Mouse (Mus musculus) MEL (cell line): ENCODE measurements around the gene S100a4. TPM values are rescaled to one million over a fixed set of nuclear protein-coding genes. Genes with fewer than 3 reads are reported as not detected.

Experiments
- DNase-seq: peaks from one replicate; pipeline ENCODE4 v3.0.0; 2011; ENCODE audit warnings: low read depth, low spot score
- H3K27ac ChIP-seq: 2 replicates; pipeline ENCODE4 v1.5.1; 2012; ENCODE audit warnings: low read depth, mild to moderate bottlenecking, control low read depth, low read length, moderate library complexity; ENCODE audit not compliant: control insufficient read depth
- H3K27me3 ChIP-seq, 2 experiments: fragments of 150-350 bp in 1 of 2; sonication (generic) in 1 of 2; 2 replicates each; pipeline ENCODE4 v1.6.1; 2012; ENCODE audit warnings: low read length in 2 of 2, mild to moderate bottlenecking in 2 of 2, improper control_type of control experiment in 1 of 2, moderate library complexity in 1 of 2; ENCODE audit not compliant: insufficient read depth in 2 of 2, control insufficient read depth in 1 of 2
- H3K36me3 ChIP-seq, 2 experiments: 2 replicates each; pipeline ENCODE4 v1.6.1; 2012 to 2014; ENCODE audit warnings: low read length in 2 of 2, improper control_type of control experiment in 1 of 2, inconsistent platforms in 1 of 2, mild to moderate bottlenecking in 1 of 2; ENCODE audit not compliant: insufficient read depth in 2 of 2, control insufficient read depth in 1 of 2
- H3K4me1 ChIP-seq, 2 experiments: fragments of 150-350 bp in 1 of 2; sonication (generic) in 1 of 2; 2 replicates each; pipeline ENCODE4 v1.6.1; 2012; ENCODE audit warnings: low read length in 2 of 2, improper control_type of control experiment in 1 of 2, mild to moderate bottlenecking in 1 of 2; ENCODE audit not compliant: insufficient read depth in 2 of 2, control insufficient read depth in 1 of 2
- H3K4me3 ChIP-seq, 2 experiments: fragments of 150-350 bp in 1 of 2; sonication (generic) in 1 of 2; 2 replicates each; pipeline ENCODE4 v1.5.1; 2012; ENCODE audit warnings: low read depth in 2 of 2, low read length in 2 of 2, mild to moderate bottlenecking in 2 of 2, moderate library complexity in 2 of 2, control low read depth in 1 of 2, improper control_type of control experiment in 1 of 2; ENCODE audit not compliant: control insufficient read depth in 1 of 2, insufficient read depth in 1 of 2
- H3K79me2 ChIP-seq: 2 replicates; pipeline ENCODE4 v1.6.1; 2012; ENCODE audit warnings: mild to moderate bottlenecking, low read length, moderate library complexity; ENCODE audit not compliant: control insufficient read depth, poor library complexity, insufficient read depth
- H3K9ac ChIP-seq: 2 replicates; pipeline ENCODE4 v1.6.1; 2012; ENCODE audit warnings: low read depth, mild to moderate bottlenecking, control low read depth, low read length, moderate library complexity; ENCODE audit not compliant: control insufficient read depth, poor library complexity, severe bottlenecking
- H3K9me3 ChIP-seq: fragments of 150-350 bp; sonication (generic); replicated peaks from 2 replicates; pipeline ENCODE4 v1.6.1; 2012; ENCODE audit warnings: mild to moderate bottlenecking, low read length, improper control_type of control experiment, moderate library complexity; ENCODE audit not compliant: insufficient read depth
- CHD1 ChIP-seq: IDR thresholded peaks from 2 replicates; pipeline ENCODE4 v1.6.1; 2012; ENCODE audit warnings: low read depth, mild to moderate bottlenecking, inconsistent platforms, low read length, improper control_type of control experiment
- CHD2 ChIP-seq: IDR thresholded peaks from 2 replicates; pipeline ENCODE4 v1.6.1; 2011; ENCODE audit warnings: low read length, improper control_type of control experiment
- CTCF ChIP-seq, 3 experiments: IDR thresholded peaks in 2 of 3; conservative IDR thresholded peaks in 1 of 3; 2 replicates each; pipeline ENCODE4 v1.5.1; 2011 to 2012; ENCODE audit warnings: low read length in 3 of 3, low read depth in 2 of 3, mild to moderate bottlenecking in 2 of 3, improper control_type of control experiment in 1 of 3, inconsistent platforms in 1 of 3, mixed read lengths in 1 of 3, moderate library complexity in 1 of 3; ENCODE audit not compliant: control insufficient read depth in 1 of 3, insufficient read depth in 1 of 3, poor library complexity in 1 of 3, severe bottlenecking in 1 of 3
- E2F4 ChIP-seq: IDR thresholded peaks from 2 replicates; pipeline ENCODE4 v1.6.1; 2011; ENCODE audit warnings: low read depth, low read length, improper control_type of control experiment, borderline replicate concordance
- ELF1 ChIP-seq: IDR thresholded peaks from 2 replicates; pipeline ENCODE4 v1.6.1; 2014; ENCODE audit warnings: low read depth, mild to moderate bottlenecking, inconsistent platforms, low read length, improper control_type of control experiment, moderate library complexity
- HCFC1 ChIP-seq: IDR thresholded peaks from 2 replicates; pipeline ENCODE4 v1.6.1; 2012; ENCODE audit warnings: low read depth, mild to moderate bottlenecking, inconsistent platforms, low read length, improper control_type of control experiment, moderate library complexity
- JUND ChIP-seq: IDR thresholded peaks from 2 replicates; pipeline ENCODE4 v1.6.1; 2011; ENCODE audit warnings: low read depth, mild to moderate bottlenecking, improper control_type of control experiment, low read length
- KAT2A ChIP-seq: conservative IDR thresholded peaks from 2 replicates; pipeline ENCODE4 v1.6.1; 2012; ENCODE audit warnings: low read depth, low read length, improper control_type of control experiment, inconsistent platforms
- MAZ ChIP-seq: IDR thresholded peaks from 2 replicates; pipeline ENCODE4 v1.6.1; 2012; ENCODE audit warnings: low read depth, mild to moderate bottlenecking, inconsistent platforms, low read length, improper control_type of control experiment
- MEF2A ChIP-seq: IDR thresholded peaks from 2 replicates; pipeline ENCODE4 v1.6.1; 2014; ENCODE audit warnings: low read depth, mild to moderate bottlenecking, inconsistent platforms, low read length, improper control_type of control experiment; ENCODE audit not compliant: poor library complexity, insufficient replicate concordance, severe bottlenecking; ENCODE audit errors: extremely low read depth
- MXI1 ChIP-seq: IDR thresholded peaks from 2 replicates; pipeline ENCODE4 v1.6.1; 2011; ENCODE audit warnings: mild to moderate bottlenecking, low read depth, low read length, improper control_type of control experiment
- MYB ChIP-seq: IDR thresholded peaks from 2 replicates; pipeline ENCODE4 v1.6.1; 2011; ENCODE audit warnings: mild to moderate bottlenecking, low read depth, low read length, improper control_type of control experiment
- MYC ChIP-seq: IDR thresholded peaks from 2 replicates; pipeline ENCODE4 v1.6.1; 2011; ENCODE audit warnings: low read depth, mild to moderate bottlenecking, low read length, improper control_type of control experiment, moderate library complexity
- NELFE ChIP-seq: IDR thresholded peaks from 2 replicates; pipeline ENCODE4 v1.6.1; 2011; ENCODE audit warnings: low read depth, low read length, improper control_type of control experiment
- NRF1 ChIP-seq: IDR thresholded peaks from 2 replicates; pipeline ENCODE4 v1.6.1; 2014; ENCODE audit warnings: low read depth, mild to moderate bottlenecking, inconsistent platforms, low read length, improper control_type of control experiment, moderate library complexity; ENCODE audit not compliant: poor library complexity, insufficient read depth, severe bottlenecking
- POLR2A ChIP-seq, 2 experiments: IDR thresholded peaks; 2 replicates each; pipeline ENCODE4 v1.6.1; 2011 to 2012; ENCODE audit warnings: low read length in 2 of 2, mild to moderate bottlenecking in 2 of 2, control low read depth in 1 of 2, improper control_type of control experiment in 1 of 2, low read depth in 1 of 2, moderate library complexity in 1 of 2; ENCODE audit not compliant: control insufficient read depth in 1 of 2, insufficient read depth in 1 of 2, poor library complexity in 1 of 2
- POLR2AphosphoS2 ChIP-seq: IDR thresholded peaks from 2 replicates; pipeline ENCODE4 v1.6.1; 2011; ENCODE audit warnings: low read length, improper control_type of control experiment
- POLR2AphosphoS5 ChIP-seq: IDR thresholded peaks from 2 replicates; pipeline ENCODE4 v1.6.1; 2012; ENCODE audit warnings: low read depth, borderline replicate concordance, mild to moderate bottlenecking, inconsistent platforms, low read length, moderate library complexity, mixed read lengths
- RCOR1 ChIP-seq: IDR thresholded peaks from 2 replicates; pipeline ENCODE4 v1.6.1; 2012; ENCODE audit warnings: low read depth, mild to moderate bottlenecking, inconsistent platforms, low read length, improper control_type of control experiment
- TBP ChIP-seq: IDR thresholded peaks from 2 replicates; pipeline ENCODE4 v1.8.0; 2011; ENCODE audit warnings: low read depth, low read length, improper control_type of control experiment
- UBTF ChIP-seq: IDR thresholded peaks from 2 replicates; pipeline ENCODE4 v1.6.1; 2012; ENCODE audit warnings: low read depth, mild to moderate bottlenecking, inconsistent platforms, low read length, improper control_type of control experiment, moderate library complexity, borderline replicate concordance; ENCODE audit not compliant: insufficient read depth
- USF1 ChIP-seq: IDR thresholded peaks from 2 replicates; pipeline ENCODE4 v1.6.1; 2014; ENCODE audit warnings: low read depth, mild to moderate bottlenecking, inconsistent platforms, low read length, improper control_type of control experiment, moderate library complexity
- USF2 ChIP-seq, 2 experiments: IDR thresholded peaks; 2 replicates each; pipeline ENCODE4 v1.6.1; 2011 to 2012; ENCODE audit warnings: improper control_type of control experiment in 2 of 2, low read length in 2 of 2, borderline replicate concordance in 1 of 2, inconsistent platforms in 1 of 2, low read depth in 1 of 2, mild to moderate bottlenecking in 1 of 2; ENCODE audit not compliant: insufficient read depth in 1 of 2
- ZKSCAN1 ChIP-seq: IDR thresholded peaks from 2 replicates; pipeline ENCODE4 v1.6.1; 2012; ENCODE audit warnings: low read depth, mild to moderate bottlenecking, inconsistent platforms, low read length, improper control_type of control experiment, moderate library complexity
- polyA plus RNA-seq, 2 experiments: library from polyadenylated mRNA; stranded (reverse) in 1 of 2; unstranded in 1 of 2; fragments of >175 nt in 1 of 2; fragments of >200 nt in 1 of 2; gene quantifications; 2 replicates each; pipeline versions ENCODE4 v1.2.1 to v1.2.4; 2012; ENCODE audit warnings: low replicate concordance in 2 of 2, low read depth in 1 of 2; ENCODE audit not compliant: insufficient read length in 2 of 2, insufficient read depth in 1 of 2, missing spikeins in 1 of 2
- total RNA-seq: library from RNA; depleted of rRNA; stranded (reverse); fragments of 300-350 nt; gene quantifications from 2 replicates; pipeline ENCODE4 v1.2.3, GENCODE M21; 2012

The S100a4 gene
- total and polyA plus RNA-seq, 3 experiments, result 0.73 to 2.3 TPM; not detected in 1

DNA sequence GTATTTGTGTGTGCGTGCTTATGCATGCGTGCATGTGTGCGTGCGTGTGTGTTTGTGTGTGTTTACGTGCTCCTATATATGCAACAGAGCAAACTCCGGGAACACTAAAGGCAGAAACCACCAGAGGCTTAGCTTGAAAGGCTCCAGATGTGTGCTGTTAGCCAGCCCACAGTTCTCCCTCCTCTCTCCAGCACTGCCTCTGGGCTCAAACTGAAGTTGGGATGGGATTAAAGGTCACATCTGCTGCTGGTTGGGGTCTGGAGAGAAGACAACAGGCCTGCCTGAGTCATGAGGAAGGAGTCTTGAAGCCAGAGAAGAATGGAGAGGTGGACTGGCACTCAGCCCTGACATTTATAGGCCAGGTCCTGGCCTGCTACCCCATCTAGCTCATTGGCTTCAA is 2.6 kb downstream of the S100a4 start:
- H3K9ac ChIP-seq, result no peak overlapping the region
- no peak for DNase-seq
- TF ChIP-seq CTCF (IDR thresholded peaks at IDR 0.05 in 2 of 3, conservative IDR thresholded peaks at IDR 0.05 in 1 of 3; ENCODE audit: control insufficient read depth in 1 of 3, insufficient read depth in 1 of 3, low read depth in 2 of 3, low read length in 3 of 3, poor library complexity in 1 of 3, severe bottlenecking in 1 of 3) (no peak), POLR2A (IDR thresholded peaks at IDR 0.05; ENCODE audit: control insufficient read depth in 1 of 2, insufficient read depth in 1 of 2, low read depth in 1 of 2, low read length in 2 of 2, poor library complexity in 1 of 2) (no peak), CHD1 (no peak), ELF1 (no peak), MXI1 (no peak), ZKSCAN1 (no peak), E2F4 (no peak), MYC (no peak), NELFE (no peak), NRF1 (no peak)
- H3K79me2 ChIP-seq, result no peaks in the 10 kb centered on the region
- H3K9me3 ChIP-seq, result no peaks in the 10 kb centered on the region
- H3K27ac ChIP-seq, result no peak overlapping the region
- H3K4me3 ChIP-seq, result no peak overlapping the region
- no peaks in the 10 kb centered on the region for H3K27me3 ChIP-seq
- peaks cover 0 to 19% of the 10 kb centered on the region in 2 experiments; a peak in 2 of 4 replicates for H3K36me3 ChIP-seq
- peaks cover 8 to 31% of the 10 kb centered on the region in 2 experiments for H3K4me1 ChIP-seq

DNA sequence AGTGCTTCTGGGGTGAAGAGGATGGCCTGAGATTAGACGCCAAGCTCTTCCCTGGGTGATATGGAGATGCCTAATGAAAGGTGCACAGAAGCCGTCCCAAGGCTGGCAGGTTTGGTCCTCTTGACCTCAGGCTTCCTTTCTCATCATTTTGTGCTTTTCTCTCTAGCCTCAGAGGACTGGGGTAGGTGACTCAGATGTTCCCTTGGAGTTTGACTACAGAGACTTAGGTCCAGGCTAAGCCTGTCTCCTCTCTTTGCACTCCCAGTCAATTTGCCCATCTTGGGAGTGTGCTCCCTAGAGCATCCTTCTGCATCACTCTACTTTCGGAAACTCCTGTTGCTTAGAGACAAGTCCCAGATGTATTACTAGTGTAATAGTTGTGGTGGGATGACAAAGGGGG is 3.8 kb downstream of the S100a4 start:
- no peaks in the 10 kb centered on the region for H3K9me3 ChIP-seq
- H3K79me2 ChIP-seq, result no peaks in the 10 kb centered on the region
- no peaks in the 10 kb centered on the region for H3K27me3 ChIP-seq
- peaks cover 0 to 22% of the 10 kb centered on the region in 2 experiments; a peak in 2 of 4 replicates for H3K36me3 ChIP-seq
- no peak overlapping the region for H3K4me3 ChIP-seq
- DNase-seq, result no peak
- peaks cover 8 to 34% of the 10 kb centered on the region in 2 experiments for H3K4me1 ChIP-seq
- no peak overlapping the region for H3K9ac ChIP-seq
- no peak overlapping the region for H3K27ac ChIP-seq
- TF ChIP-seq CHD2 (no peak), USF2 (IDR thresholded peaks at IDR 0.05; ENCODE audit: borderline replicate concordance in 1 of 2, insufficient read depth in 1 of 2, low read depth in 1 of 2, low read length in 2 of 2) (no peak), USF1 (no peak), MEF2A (no peak), CTCF (IDR thresholded peaks at IDR 0.05 in 2 of 3, conservative IDR thresholded peaks at IDR 0.05 in 1 of 3; ENCODE audit: control insufficient read depth in 1 of 3, insufficient read depth in 1 of 3, low read depth in 2 of 3, low read length in 3 of 3, poor library complexity in 1 of 3, severe bottlenecking in 1 of 3) (no peak), POLR2A (IDR thresholded peaks at IDR 0.05; ENCODE audit: control insufficient read depth in 1 of 2, insufficient read depth in 1 of 2, low read depth in 1 of 2, low read length in 2 of 2, poor library complexity in 1 of 2) (no peak), UBTF (no peak), JUND (no peak), TBP (no peak), MYC (no peak), KAT2A (no peak), MYB (no peak), MAZ (no peak), POLR2AphosphoS2 (no peak), CHD1 (no peak), HCFC1 (no peak), POLR2AphosphoS5 (no peak), RCOR1 (no peak)
